Mouse (Mus musculus) myocyte (in vitro differentiated cells): ENCODE measurements around the gene Serpinb6a.

Experiments
- CEBPB ChIP-seq: IDR thresholded peaks from 2 replicates; pipeline ENCODE4 v1.6.1; 2011; ENCODE audit warnings: mild to moderate bottlenecking, moderate library complexity; ENCODE audit not compliant: poor library complexity, insufficient read depth, severe bottlenecking
- E2F4 ChIP-seq: IDR thresholded peaks from one replicate; pipeline ENCODE4 v1.6.1; 2011; ENCODE audit warnings: mild to moderate bottlenecking, control low read depth, moderate library complexity; ENCODE audit not compliant: insufficient read depth
- MAX ChIP-seq: IDR thresholded peaks from one replicate; pipeline ENCODE4 v1.6.1; 2011; ENCODE audit warnings: low read depth, mild to moderate bottlenecking, control low read depth
- POLR2A ChIP-seq: IDR thresholded peaks from one replicate; pipeline ENCODE4 v1.6.1; 2011; ENCODE audit warnings: low read depth, mild to moderate bottlenecking, control low read depth, moderate library complexity; ENCODE audit not compliant: insufficient read length
- REST ChIP-seq: IDR thresholded peaks from one replicate; pipeline ENCODE4 v1.6.1; 2011; ENCODE audit warnings: mild to moderate bottlenecking, control low read depth, moderate library complexity; ENCODE audit not compliant: insufficient read depth, insufficient read length
- TCF12 ChIP-seq: IDR thresholded peaks from one replicate; pipeline ENCODE4 v1.6.1; 2011; ENCODE audit warnings: mild to moderate bottlenecking, control low read depth; ENCODE audit not compliant: poor library complexity, insufficient read depth, severe bottlenecking

DNA sequence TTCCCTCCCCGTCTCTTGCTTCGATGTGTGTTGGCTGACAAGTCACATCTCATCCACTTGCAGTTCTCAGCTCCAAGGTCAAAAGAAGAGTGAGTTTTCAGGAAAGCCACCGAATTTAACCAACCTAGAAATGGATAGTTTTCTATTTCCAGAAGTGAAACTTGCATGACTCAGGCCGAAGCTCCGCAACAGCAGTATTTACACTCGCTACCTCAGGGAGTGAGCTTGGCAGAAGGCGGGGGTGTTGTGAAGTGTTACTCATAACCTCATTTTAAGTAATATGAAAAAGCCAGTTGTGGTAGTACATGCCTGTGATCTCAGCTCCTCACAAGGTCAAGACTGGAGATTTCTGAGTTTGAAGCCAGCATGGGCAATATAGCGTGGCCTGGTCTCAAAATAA lies 47.9 kb upstream of the Serpinb6a start:
- TF ChIP-seq MAX (no peak), REST (no peak), POLR2A (no peak), CEBPB (no peak), E2F4 (no peak), TCF12 (no peak)
